Mouse (Mus musculus) neural tube, postnatal 0 days (tissue): ENCODE measurements around the gene Ism2. TPM values are rescaled to one million over a fixed set of nuclear protein-coding genes. Genes with fewer than 3 reads are reported as not detected.

Experiments used
- microRNA-seq: library from miRNA; unstranded; fragments of <30 nt; microRNA quantifications from one replicate; pipeline ENCODE4, GENCODE M21; 2016
- polyA plus RNA-seq: library from polyadenylated mRNA; unstranded; fragments of >200 nt; fragmentation: Nextera tagmentation; extraction: Ambion mirVana; gene quantifications from 2 replicates; pipeline ENCODE4 v1.2.1, GENCODE M21; 2015

Gene Ism2
- polyA plus RNA-seq: 1.1 and 1.4 TPM in 2 replicates

GRCm38 (mm10) chr12:87299657-87300440 lies at the start of gene Ism2:
Gene Ism2 (minus strand): TSS chr12:87299705.

GRCm38 (mm10) chr12:87266108-87266826 lies 33.2 kb downstream of the Ism2 start, which contains the start of the genes Vipas39 and Ahsa1:
Gene Vipas39 (minus strand): TSS chr12:87266256.
Gene Ahsa1 (plus strand): TSS chr12:87266479.

GRCm38 (mm10) chr12:87238632-87239031 lies 60.9 kb downstream of the Ism2 start, which contains the start of gene Noxred1:
Gene Noxred1 (minus strand): TSS chr12:87238732.

Small RNA genes within 50 kb of the gene (microRNA-seq; reads per million reads assigned to microRNA genes)
- gene Gm47293: not detected

Other genes starting within 250 kb of the Ism2 start
- gene Ngb, start 197.2 kb downstream of the Ism2 start, polyA plus RNA-seq: 10.1 and 11.1 TPM in 2 replicates
- 41.1 and 42.6 TPM in 2 replicates for gene Gstz1, start 152.5 kb downstream of the Ism2 start, polyA plus RNA-seq
- gene Pomt2, start 151.7 kb downstream of the Ism2 start, polyA plus RNA-seq: 11.7 and 12.4 TPM in 2 replicates
- 1.6 and 2.0 TPM in 2 replicates for gene Samd15, start 100.0 kb downstream of the Ism2 start, polyA plus RNA-seq
- gene Tmed8, start 99.3 kb downstream of the Ism2 start, polyA plus RNA-seq: 4.0 and 4.9 TPM in 2 replicates
- 0.34 and 0.40 TPM in 2 replicates for gene Noxred1, start 61.0 kb downstream of the Ism2 start, polyA plus RNA-seq
- gene Vipas39, start 33.4 kb downstream of the Ism2 start, polyA plus RNA-seq: 40.3 and 44.8 TPM in 2 replicates
- 170 and 182 TPM in 2 replicates for gene Ahsa1, start 33.2 kb downstream of the Ism2 start, polyA plus RNA-seq
- 74.2 and 76.9 TPM in 2 replicates for gene Sptlc2, start 88.7 kb upstream of the Ism2 start, polyA plus RNA-seq
- gene Slirp, start 144.2 kb upstream of the Ism2 start, polyA plus RNA-seq: 229 and 264 TPM in 2 replicates
- 25.1 and 26.6 TPM in 2 replicates for gene Alkbh1, start 144.3 kb upstream of the Ism2 start, polyA plus RNA-seq
- gene Snw1, start 172.6 kb upstream of the Ism2 start, polyA plus RNA-seq: 77.9 and 80.9 TPM in 2 replicates
- gene Gm5788, start 195.0 kb upstream of the Ism2 start, polyA plus RNA-seq: not detected in 2 replicates
- gene Gm8300, start 214.6 kb upstream of the Ism2 start, polyA plus RNA-seq: not detected in 2 replicates